Mouse (Mus musculus): ENCODE results near the gene Plb1.

DNA sequence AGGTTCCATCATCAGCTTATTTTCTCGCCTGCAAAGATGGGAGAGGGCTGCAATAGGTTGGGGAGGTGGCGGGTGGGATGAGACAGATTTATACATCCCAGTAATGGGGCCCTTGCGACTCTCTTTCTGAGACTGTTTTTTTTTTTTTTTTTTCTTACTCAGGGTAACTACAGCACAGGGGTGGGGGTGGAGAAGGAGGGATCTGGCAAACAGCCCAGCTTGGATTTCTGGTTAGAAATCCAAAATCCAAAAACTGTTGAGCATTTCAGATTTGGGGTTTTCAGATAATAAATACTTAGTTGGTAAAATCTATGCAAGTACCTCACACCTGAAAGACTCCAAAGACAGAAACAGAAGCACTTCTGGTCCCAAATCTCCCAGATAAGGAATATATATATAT is 47.6 kb downstream of the Plb1 start:
- no peak for TF ChIP-seq POLR2A (IDR thresholded peaks at IDR 0.05; ENCODE audit: control insufficient read depth, extremely low read depth, insufficient read depth, low read length, poor library complexity)
- no peak for TF ChIP-seq CTCF (IDR thresholded peaks at IDR 0.05; ENCODE audit: borderline replicate concordance, control insufficient read depth, extremely low read depth, insufficient read depth, low read length, poor library complexity)
